Mouse (Mus musculus) ES-E14 (cell line): ENCODE results near the gene Gm49337.

Experiments used
- MAFK ChIP-seq: IDR thresholded peaks from 2 replicates; pipeline ENCODE4 v1.6.1; 2014; ENCODE audit warnings: mild to moderate bottlenecking, low read depth, low read length, inconsistent platforms; ENCODE audit not compliant: insufficient read depth
- ZC3H11A ChIP-seq: IDR thresholded peaks from 2 replicates; pipeline ENCODE4 v1.6.1; 2012; ENCODE audit warnings: low read depth, mild to moderate bottlenecking, inconsistent platforms, low read length, borderline replicate concordance

- no peak for TF ChIP-seq ZC3H11A
- no peak for TF ChIP-seq MAFK
These were observed 49.6 kb downstream of the Gm49337 start for GRCm38 (mm10) chr4:116222843-116223119.
